Mouse (Mus musculus): ENCODE measurements around the gene Id3. TPM values are rescaled to one million over a fixed set of nuclear protein-coding genes. Genes with fewer than 3 reads are reported as not detected.
"Not testable (repeated sequence)": the region's sequence is repeated elsewhere in the genome, so short reads cannot be mapped to it uniquely, and the experiment has no call there.

Id3 gene
- polyA plus RNA-seq (2015; fragmentation: Nextera tagmentation; extraction: Ambion mirVana), result 208 TPM in 2 replicates

DNA sequence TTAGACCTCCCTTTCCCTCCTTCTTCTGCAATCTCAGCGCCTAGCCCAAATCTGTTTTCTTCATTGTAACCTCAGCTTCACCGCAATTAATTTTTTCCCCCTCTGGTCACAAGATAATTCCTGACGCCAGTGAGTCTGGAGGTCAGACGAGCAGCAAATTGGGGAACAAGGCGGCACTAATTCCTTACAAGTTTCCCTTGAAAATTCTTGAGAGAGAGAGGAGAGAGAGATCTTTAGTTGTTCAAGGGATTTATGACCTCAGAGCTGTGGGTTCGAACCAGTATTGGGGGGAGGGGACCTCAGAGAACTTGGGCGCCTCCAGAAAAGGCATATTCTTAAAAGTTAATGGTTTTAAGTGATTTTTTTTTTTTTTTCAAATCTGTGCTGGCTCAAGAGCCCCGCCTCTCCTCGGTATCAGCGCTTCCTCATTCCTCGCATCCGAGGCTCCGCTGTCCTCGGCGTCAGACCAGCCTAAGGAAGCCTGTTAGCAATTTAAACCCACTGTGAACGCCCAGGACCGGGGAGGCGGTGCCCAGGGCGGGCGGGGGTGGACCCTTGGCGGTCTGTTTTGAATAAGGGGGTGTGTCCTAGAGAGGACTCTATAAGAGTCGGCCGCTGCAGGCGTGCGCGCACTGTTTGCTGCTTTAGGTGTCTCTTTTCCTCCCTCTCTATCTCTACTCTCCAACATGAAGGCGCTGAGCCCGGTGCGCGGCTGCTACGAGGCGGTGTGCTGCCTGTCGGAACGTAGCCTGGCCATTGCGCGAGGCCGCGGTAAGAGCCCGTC lies at the start of gene Id3:
TSS of gene Id3 (plus strand) at position 305 of the 784 bp plus-strand sequence.
- Histone ChIP-seq H3K36me3 (no peaks in the 10 kb centered on the region), H3K27ac (replicated peaks) (peak within 1 kb of the TSS; percentile 86), H3K9me3 (no peaks in the 10 kb centered on the region), H3K27me3 (peaks cover 17% of the 10 kb centered on the region; the same call in 1 of the 2 replicates), H3K4me3 (peak within 1 kb of the TSS; percentile 51), H3K4me1 (replicated peaks) (peaks cover 69% of the 10 kb centered on the region), H3K9ac (peak within 1 kb of the TSS; percentile 55), H3K4me2 (peak within 1 kb of the TSS; percentile 82)
- under 1% methylated on average over 39 of the region's 39 CpGs for WGBS
- peak; percentile 87 for ATAC-seq (ENCODE audit: low FRiP score, low read depth)

DNA sequence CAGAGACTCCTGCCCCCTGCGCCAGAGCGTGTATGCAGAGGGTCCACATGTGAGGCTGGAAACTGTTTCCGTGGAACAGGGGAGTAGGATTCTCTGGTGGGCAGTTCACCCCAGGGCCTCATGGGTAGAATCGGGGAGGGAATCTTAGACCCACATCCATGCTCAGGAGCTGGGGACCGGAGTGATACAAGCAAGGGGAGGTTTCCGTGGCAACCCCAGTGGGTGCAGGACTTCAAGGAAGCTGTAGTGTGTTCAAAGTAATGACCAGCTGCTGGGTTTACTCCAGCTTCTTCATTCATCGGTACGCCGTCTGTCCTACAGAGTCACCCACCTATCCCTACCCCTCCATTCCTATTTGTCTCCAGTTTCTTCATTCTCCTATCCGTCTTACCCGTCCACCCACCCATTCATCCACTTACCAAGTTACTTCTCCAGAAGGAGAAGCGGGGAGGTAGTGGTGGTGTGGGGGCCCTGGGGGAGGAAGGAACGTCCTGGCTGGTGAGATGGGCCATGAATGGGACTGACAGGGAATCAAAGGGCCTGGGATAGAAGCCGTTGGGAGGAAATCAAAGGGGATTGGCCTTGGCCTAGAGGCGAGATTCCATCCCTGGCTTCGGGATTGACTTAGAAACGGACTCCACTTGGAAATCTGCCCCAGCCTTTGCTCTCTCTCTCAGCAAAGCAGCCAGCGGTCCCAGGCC lies 48.6 kb upstream of the Id3 start:
- WGBS, result 52% methylated on average over 18 of the region's 18 CpGs
- Histone ChIP-seq H3K36me3 (no peaks in the 10 kb centered on the region), H3K4me2 (no peak overlapping the region), H3K4me3 (no peak overlapping the region), H3K9me3 (no peaks in the 10 kb centered on the region), H3K9ac (no peak overlapping the region), H3K27me3 (no peaks in the 10 kb centered on the region), H3K4me1 (replicated peaks) (peaks cover 9% of the 10 kb centered on the region; the same call in 1 of the 2 replicates), H3K27ac (replicated peaks) (peak overlapping the region; percentile 61)
- peak; percentile 91 for ATAC-seq (ENCODE audit: low FRiP score, low read depth)

DNA sequence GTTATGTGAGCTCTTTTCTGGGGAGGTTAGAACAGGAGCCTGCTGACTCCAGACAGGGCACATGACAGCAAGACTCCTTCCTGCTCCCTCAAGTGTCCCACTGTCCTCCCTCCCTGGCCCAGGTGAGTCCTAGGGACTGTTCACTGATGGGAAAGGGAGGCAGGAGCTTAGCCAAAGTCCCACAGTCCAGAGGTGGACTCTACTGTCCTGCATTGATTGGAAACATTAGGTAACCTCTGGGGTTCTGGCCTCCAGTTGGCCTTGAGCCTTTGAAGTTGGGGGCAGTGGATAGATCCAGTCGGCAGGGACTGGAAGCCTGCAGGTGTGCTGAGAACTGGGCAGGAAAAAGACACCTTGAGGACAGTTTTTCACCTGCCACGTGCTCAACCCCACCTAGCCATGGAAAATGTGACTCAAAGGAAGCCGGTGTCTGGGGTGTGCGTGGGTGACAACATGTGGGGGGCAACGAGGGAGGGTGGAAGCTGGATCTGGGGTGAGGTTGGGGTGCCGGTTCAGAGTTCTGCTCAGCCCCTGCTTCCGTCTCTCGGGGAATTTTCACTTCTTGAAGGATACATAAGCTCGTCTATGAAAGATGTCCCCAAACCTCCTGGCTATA lies 47.7 kb upstream of the Id3 start:
- no peaks in the 10 kb centered on the region for H3K27me3 ChIP-seq
- no peak for ATAC-seq (ENCODE audit: low FRiP score, low read depth)
- no peaks in the 10 kb centered on the region for H3K9me3 ChIP-seq
- no peak overlapping the region for H3K4me2 ChIP-seq
- H3K4me3 ChIP-seq, result no peak overlapping the region
- no peaks in the 10 kb centered on the region for H3K36me3 ChIP-seq
- H3K4me1 ChIP-seq (replicated peaks), result peaks cover 9% of the 10 kb centered on the region; the same call in 1 of the 2 replicates
- no peak overlapping the region for H3K9ac ChIP-seq
- 81% methylated on average over 9 of the region's 9 CpGs for WGBS
- H3K27ac ChIP-seq (replicated peaks), result peak overlapping the region; percentile 61

DNA sequence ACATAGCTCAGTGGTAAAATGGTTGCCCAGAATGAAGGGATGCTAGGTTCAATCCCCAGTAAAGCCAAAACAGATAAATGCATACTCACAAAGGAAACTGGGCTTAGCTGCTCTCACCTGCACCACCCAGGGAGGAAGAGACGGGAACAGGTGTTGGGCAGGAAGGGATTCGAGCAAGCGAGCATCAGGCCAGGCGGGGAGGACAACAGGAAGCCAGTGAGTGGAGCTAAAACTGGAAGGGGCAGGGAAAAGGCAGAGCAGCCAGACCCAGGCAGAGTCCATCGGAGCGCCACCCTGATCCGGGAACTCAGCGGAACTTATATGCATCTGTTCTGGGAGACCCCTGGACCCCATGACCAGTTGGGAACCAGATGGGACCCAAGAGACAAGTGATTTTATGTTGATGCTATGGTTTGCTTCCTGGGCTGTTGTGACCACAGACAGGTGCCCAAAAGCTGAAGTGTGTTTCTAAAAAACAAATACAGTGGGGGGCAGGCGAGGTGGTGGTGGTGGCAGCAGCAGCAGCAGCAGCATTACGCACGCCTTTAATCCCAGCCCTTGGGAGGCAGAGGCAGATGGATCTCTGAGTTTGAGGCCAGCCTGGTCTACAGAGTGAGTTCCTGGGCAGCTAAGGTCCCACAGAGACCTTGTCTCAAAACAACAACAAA lies 46.7 kb upstream of the Id3 start:
- no peak for ATAC-seq (ENCODE audit: low FRiP score, low read depth)
- 81% methylated on average over 11 of the region's 11 CpGs for WGBS

DNA sequence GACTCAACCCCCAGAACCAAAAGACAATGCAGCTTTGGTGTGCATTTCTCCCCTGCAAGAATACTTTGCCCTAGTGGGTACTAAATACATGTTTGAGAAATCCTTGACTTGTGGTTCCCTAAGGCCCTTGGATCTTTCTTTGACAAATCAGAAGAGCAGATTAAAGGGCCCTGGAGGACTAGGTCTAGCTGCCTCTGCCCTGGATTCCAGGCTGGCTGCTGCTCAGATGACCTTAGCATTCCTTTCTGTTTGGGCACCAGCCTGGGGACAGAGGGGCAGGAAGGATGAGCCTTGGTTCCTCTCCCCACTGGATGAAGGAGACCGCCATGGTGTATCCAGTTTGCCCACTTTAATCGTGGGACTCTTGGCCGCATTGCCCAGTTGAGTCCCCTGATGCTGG lies 44.9 kb upstream of the Id3 start:
- no peak for ATAC-seq (ENCODE audit: low FRiP score, low read depth)
- Histone ChIP-seq H3K4me2 (no peak overlapping the region), H3K9ac (no peak overlapping the region), H3K27me3 (no peaks in the 10 kb centered on the region), H3K36me3 (no peaks in the 10 kb centered on the region), H3K27ac (replicated peaks) (no peak overlapping the region), H3K9me3 (no peaks in the 10 kb centered on the region), H3K4me1 (replicated peaks) (peaks cover 9% of the 10 kb centered on the region; the same call in 1 of the 2 replicates), H3K4me3 (no peak overlapping the region)
- 94% methylated on average over 3 of the region's 3 CpGs for WGBS

More for the DNA sequence above, 46.7 kb upstream of the Id3 start:
- Histone ChIP-seq H3K4me3 (no peak overlapping the region), H3K9ac (no peak overlapping the region), H3K27ac (replicated peaks) (no peak overlapping the region), H3K4me1 (replicated peaks) (peaks cover 9% of the 10 kb centered on the region; the same call in 1 of the 2 replicates), H3K9me3 (no peaks in the 10 kb centered on the region), H3K4me2 (no peak overlapping the region), H3K27me3 (no peaks in the 10 kb centered on the region), H3K36me3 (no peaks in the 10 kb centered on the region)

DNA sequence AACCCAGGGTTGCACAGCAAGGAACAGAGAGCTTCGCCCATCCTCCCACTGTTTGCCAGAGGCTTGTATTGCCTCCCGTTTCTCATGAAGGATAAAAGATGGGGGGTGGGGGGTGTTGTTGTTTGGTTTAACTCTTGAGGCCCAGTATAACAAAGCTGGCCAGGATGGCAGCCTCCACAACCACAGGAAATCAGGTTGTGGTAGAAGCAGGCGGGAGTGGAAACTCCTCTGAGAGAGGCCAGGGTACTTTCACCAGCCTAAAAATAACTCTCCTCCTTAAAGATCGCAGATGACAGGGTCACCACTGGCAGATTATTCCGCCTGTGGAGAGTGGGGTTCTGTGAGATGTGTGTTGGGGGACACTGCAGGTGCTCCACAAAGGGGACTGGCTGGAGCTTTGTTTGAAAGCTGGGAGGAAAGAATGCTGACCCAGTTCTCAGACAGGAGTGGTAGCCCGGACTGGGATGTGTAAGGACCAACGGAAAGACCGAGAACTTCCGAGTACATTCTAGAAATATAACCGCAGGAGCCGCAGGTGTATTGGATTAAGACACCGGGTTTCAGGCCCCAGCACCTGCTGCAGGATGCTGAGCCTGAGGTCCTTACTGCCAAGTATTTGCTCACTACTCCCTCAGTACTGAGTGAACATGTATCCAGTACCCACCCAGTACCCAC lies 42.8 kb upstream of the Id3 start:
- WGBS, result 72% methylated on average over 12 of the region's 12 CpGs
- no peaks in the 10 kb centered on the region for H3K9me3 ChIP-seq

DNA sequence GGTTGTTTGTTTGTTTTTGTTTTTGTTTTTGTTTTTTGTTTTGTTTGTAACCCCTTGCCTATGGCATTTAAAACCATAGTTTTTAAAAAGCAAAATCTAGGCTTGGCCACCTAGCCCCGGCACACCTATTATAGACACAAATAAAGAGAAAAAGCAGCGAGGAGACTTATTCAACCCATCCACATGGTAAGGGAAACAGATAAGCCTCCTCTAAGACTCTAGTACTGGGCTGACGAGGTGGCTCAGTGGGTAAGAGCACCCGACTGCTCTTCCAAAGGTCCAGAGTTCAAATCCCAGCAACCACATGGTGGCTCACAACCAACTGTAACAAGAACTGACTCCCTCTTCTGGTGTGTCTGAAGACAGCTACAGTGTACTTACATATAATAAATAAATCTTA lies 41.5 kb upstream of the Id3 start:
- not testable (repeated sequence) for H3K27me3 ChIP-seq; H3K9ac ChIP-seq; H3K4me2 ChIP-seq; H3K36me3 ChIP-seq; ATAC-seq (ENCODE audit: low FRiP score, low read depth); H3K9me3 ChIP-seq; H3K27ac ChIP-seq (replicated peaks); H3K4me3 ChIP-seq
- WGBS, result 89% methylated on average over 4 of the region's 4 CpGs
- peaks cover 11% of the 10 kb centered on the region for H3K4me1 ChIP-seq (replicated peaks)

More for the DNA sequence above, 42.8 kb upstream of the Id3 start:
- Histone ChIP-seq H3K9ac (no peak overlapping the region), H3K36me3 (no peaks in the 10 kb centered on the region), H3K4me3 (no peak overlapping the region), H3K27ac (replicated peaks) (no peak overlapping the region), H3K27me3 (no peaks in the 10 kb centered on the region), H3K4me1 (replicated peaks) (peaks cover 11% of the 10 kb centered on the region), H3K4me2 (no peak overlapping the region)
- ATAC-seq (ENCODE audit: low FRiP score, low read depth), result no peak

DNA sequence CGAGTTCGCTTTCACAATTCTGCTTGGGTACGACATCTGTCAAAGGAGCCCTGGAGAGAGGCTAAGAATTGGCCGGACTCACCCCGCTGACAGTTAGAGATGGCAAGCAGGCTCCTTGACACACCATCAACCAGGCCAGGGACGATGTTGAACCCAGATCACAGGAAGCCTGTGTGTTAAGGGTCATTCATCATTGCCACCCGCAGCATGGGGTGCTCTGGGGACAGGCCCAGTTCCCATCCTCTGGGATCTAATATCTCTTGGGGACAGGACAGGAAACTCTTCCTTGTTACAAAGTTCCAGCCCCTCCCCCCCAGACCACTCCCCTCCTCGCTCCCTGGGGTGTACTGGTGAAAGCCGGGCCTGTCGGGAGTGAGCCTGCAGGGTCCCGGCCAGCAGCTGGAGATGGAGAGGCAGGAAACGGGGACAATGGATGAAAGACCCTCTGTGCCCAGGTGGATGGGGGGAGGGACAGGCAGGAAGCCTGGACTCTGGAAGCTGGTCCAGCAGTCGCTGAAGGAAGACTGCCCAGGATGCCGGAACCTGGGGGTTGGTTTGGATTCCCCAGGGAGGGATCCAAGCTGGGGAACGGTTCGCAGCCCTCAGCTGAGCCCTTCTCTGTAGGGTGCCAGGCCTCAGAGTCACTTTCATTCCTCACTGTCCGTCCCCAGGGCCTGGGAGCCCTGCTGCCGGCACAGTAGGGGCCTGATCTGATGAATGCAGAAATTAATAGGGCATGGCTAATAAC lies 38.5 kb upstream of the Id3 start:
- peak overlapping the region; percentile 18; the same call in 1 of the 2 replicates for H3K4me2 ChIP-seq
- peak overlapping the region; percentile 21 for H3K27ac ChIP-seq (replicated peaks)
- peaks cover 11% of the 10 kb centered on the region for H3K4me1 ChIP-seq (replicated peaks)
- no peak overlapping the region for H3K9ac ChIP-seq
- no peaks in the 10 kb centered on the region for H3K27me3 ChIP-seq
- H3K4me3 ChIP-seq, result no peak overlapping the region
- ATAC-seq (ENCODE audit: low FRiP score, low read depth), result peak; percentile 85
- no peaks in the 10 kb centered on the region for H3K36me3 ChIP-seq
- no peaks in the 10 kb centered on the region for H3K9me3 ChIP-seq
- WGBS, result 6% methylated on average over 18 of the region's 18 CpGs

DNA sequence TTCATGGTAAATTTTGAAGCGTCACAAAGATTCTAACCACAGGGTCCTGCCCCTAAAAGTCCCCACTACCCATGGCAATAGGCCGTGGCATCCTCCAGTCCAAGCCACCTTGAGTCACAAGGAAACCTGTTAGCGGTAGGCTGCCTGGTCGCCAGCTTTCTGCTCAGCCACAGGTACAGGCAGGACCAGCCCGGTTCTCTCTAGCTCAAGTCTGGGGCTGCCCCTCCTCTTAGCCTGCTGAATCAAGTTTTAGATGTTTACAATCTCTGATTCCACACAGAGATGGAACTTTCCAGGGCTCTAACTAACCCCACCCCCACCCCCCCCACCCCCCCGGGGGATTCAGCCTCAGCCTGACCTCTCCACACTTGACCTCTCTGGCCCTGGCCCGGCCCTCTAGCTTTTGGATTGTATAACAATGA lies 36.4 kb upstream of the Id3 start:
- no peak overlapping the region for H3K9ac ChIP-seq
- H3K27ac ChIP-seq (replicated peaks), result no peak overlapping the region
- no peaks in the 10 kb centered on the region for H3K36me3 ChIP-seq
- no peak overlapping the region for H3K4me3 ChIP-seq
- peaks cover 11% of the 10 kb centered on the region for H3K4me1 ChIP-seq (replicated peaks)
- no peak for ATAC-seq (ENCODE audit: low FRiP score, low read depth)
- no peaks in the 10 kb centered on the region for H3K9me3 ChIP-seq
- H3K27me3 ChIP-seq, result no peaks in the 10 kb centered on the region
- WGBS, result 54% methylated on average over 7 of the region's 7 CpGs
- no peak overlapping the region for H3K4me2 ChIP-seq

DNA sequence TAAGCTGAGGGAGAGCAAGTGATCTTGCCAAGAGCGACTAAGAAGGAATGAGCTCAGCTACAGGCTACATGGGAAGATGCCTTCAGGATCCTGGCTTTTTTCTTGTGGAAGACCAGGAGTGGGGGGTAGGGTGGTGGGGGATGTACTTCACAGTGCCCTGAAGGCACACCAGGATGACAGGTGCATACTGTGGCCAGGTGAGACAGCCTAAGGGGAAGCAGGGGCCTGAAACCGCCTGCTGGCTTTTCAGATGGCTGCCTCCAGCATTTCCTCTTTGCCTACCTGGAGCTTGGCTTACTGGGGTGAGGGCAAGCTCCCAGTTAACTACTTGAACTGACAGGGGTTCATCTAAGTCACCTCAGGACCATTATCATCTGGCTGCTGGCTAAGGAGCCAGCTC lies 34.1 kb upstream of the Id3 start:
- H3K9ac ChIP-seq, result no peak overlapping the region
- H3K4me1 ChIP-seq (replicated peaks), result peaks cover 11% of the 10 kb centered on the region
- H3K27ac ChIP-seq (replicated peaks), result no peak overlapping the region
- 95% methylated on average over 2 of the region's 2 CpGs for WGBS
- H3K27me3 ChIP-seq, result no peaks in the 10 kb centered on the region
- H3K4me2 ChIP-seq, result no peak overlapping the region
- H3K36me3 ChIP-seq, result no peaks in the 10 kb centered on the region
- no peak overlapping the region for H3K4me3 ChIP-seq
- H3K9me3 ChIP-seq, result no peaks in the 10 kb centered on the region
- no peak for ATAC-seq (ENCODE audit: low FRiP score, low read depth)
